Mouse (Mus musculus) erythroblast, embryonic 14.5 days (primary cell): ENCODE data around the gene Pi16. TPM values are rescaled to one million over a fixed set of nuclear protein-coding genes. Genes with fewer than 3 reads are reported as not detected.

Experiments used
- H3K27me3 ChIP-seq: 2 replicates; pipeline ENCODE4 v1.6.1; 2012; ENCODE audit warnings: inconsistent platforms; ENCODE audit not compliant: control insufficient read depth
- H3K36me3 ChIP-seq: 2 replicates; pipeline ENCODE4 v1.6.1; 2012; ENCODE audit warnings: mild to moderate bottlenecking, inconsistent platforms; ENCODE audit not compliant: control insufficient read depth
- H3K4me1 ChIP-seq: 2 replicates; pipeline ENCODE4 v1.6.1; 2012; ENCODE audit warnings: inconsistent platforms; ENCODE audit not compliant: control insufficient read depth
- H3K4me3 ChIP-seq: replicated peaks from 2 replicates; pipeline ENCODE3; 2012; ENCODE audit warnings: moderate library complexity, mild to moderate bottlenecking, inconsistent platforms
- H3K9me3 ChIP-seq: 2 replicates; pipeline ENCODE4 v1.6.1; 2012; ENCODE audit warnings: low read length, inconsistent platforms, mixed read lengths; ENCODE audit not compliant: control insufficient read depth
- GATA1 ChIP-seq: IDR thresholded peaks from 2 replicates; pipeline ENCODE4 v1.6.1; 2012; ENCODE audit warnings: low read length, inconsistent platforms, mixed read lengths
- TAL1 ChIP-seq: IDR thresholded peaks from 3 replicates; pipeline ENCODE4 v1.6.1; 2012; ENCODE audit warnings: low read length, inconsistent platforms, mixed read lengths
- polyA plus RNA-seq: library from polyadenylated mRNA; stranded (reverse); fragments of >175 nt; gene quantifications from 2 replicates; pipeline ENCODE4 v1.2.3, GENCODE M21; 2012

Pi16 gene
- polyA plus RNA-seq, 1 experiment = 0.03 TPM

GRCm38 (mm10) chr17:29301421-29301820 is 16.1 kb upstream of the Pi16 start:
- TF ChIP-seq TAL1 = no peak
- no peak for TF ChIP-seq GATA1
- Histone ChIP-seq H3K4me1 (peaks cover 2% of the 10 kb centered on the region), H3K4me3 (no peak overlapping the region), H3K27me3 (peaks cover 7% of the 10 kb centered on the region; the same call in 1 of the 2 replicates), H3K36me3 (peaks cover 53% of the 10 kb centered on the region), H3K9me3 (no peaks in the 10 kb centered on the region)

- Histone ChIP-seq H3K9me3 (no peaks in the 10 kb centered on the region), H3K27me3 (peaks cover 7% of the 10 kb centered on the region; the same call in 1 of the 2 replicates), H3K4me1 (peaks cover 2% of the 10 kb centered on the region), H3K36me3 (peaks cover 48% of the 10 kb centered on the region), H3K4me3 (no peak overlapping the region)
- TF ChIP-seq TAL1 = no peak
- TF ChIP-seq GATA1 = no peak
Measured at GRCm38 (mm10) chr17:29302149-29302548, 15.3 kb upstream of the Pi16 start.

- Histone ChIP-seq H3K27me3 (peaks cover 7% of the 10 kb centered on the region; the same call in 1 of the 2 replicates), H3K4me3 (no peak overlapping the region), H3K9me3 (no peaks in the 10 kb centered on the region), H3K36me3 (peaks cover 40% of the 10 kb centered on the region), H3K4me1 (peaks cover 2% of the 10 kb centered on the region)
- TF ChIP-seq GATA1 (no peak), TAL1 (no peak)
Measured at GRCm38 (mm10) chr17:29303087-29303486, 14.4 kb upstream of the Pi16 start.

GRCm38 (mm10) chr17:29303856-29304255 is 13.6 kb upstream of the Pi16 start:
- peaks cover 7% of the 10 kb centered on the region; the same call in 1 of the 2 replicates for H3K27me3 ChIP-seq
- H3K36me3 ChIP-seq = peaks cover 34% of the 10 kb centered on the region
- no peaks in the 10 kb centered on the region for H3K9me3 ChIP-seq
- no peak overlapping the region for H3K4me3 ChIP-seq
- no peak for TF ChIP-seq GATA1
- TF ChIP-seq TAL1 = no peak
- H3K4me1 ChIP-seq = peaks cover 2% of the 10 kb centered on the region

- TF ChIP-seq TAL1 = no peak
- no peak for TF ChIP-seq GATA1
- Histone ChIP-seq H3K36me3 (peaks cover 27% of the 10 kb centered on the region), H3K27me3 (peaks cover 7% of the 10 kb centered on the region; the same call in 1 of the 2 replicates), H3K4me3 (no peak overlapping the region), H3K4me1 (peaks cover 2% of the 10 kb centered on the region), H3K9me3 (no peaks in the 10 kb centered on the region)
Measured at GRCm38 (mm10) chr17:29304376-29305057, 13.0 kb upstream of the Pi16 start.

GRCm38 (mm10) chr17:29305058-29305806 is 12.2 kb upstream of the Pi16 start:
- Histone ChIP-seq H3K36me3 (peaks cover 20% of the 10 kb centered on the region), H3K27me3 (peaks cover 7% of the 10 kb centered on the region; the same call in 1 of the 2 replicates), H3K4me3 (no peak overlapping the region), H3K4me1 (peaks cover 2% of the 10 kb centered on the region), H3K9me3 (no peaks in the 10 kb centered on the region)
- no peak for TF ChIP-seq GATA1

- no peak overlapping the region for H3K4me3 ChIP-seq
- no peak for TF ChIP-seq TAL1
- TF ChIP-seq GATA1 = no peak
- H3K27me3 ChIP-seq = peaks cover 7% of the 10 kb centered on the region; the same call in 1 of the 2 replicates
- peaks cover 2% of the 10 kb centered on the region for H3K4me1 ChIP-seq
- H3K36me3 ChIP-seq = peaks cover 16% of the 10 kb centered on the region
- no peaks in the 10 kb centered on the region for H3K9me3 ChIP-seq
Measured at GRCm38 (mm10) chr17:29305871-29306270, 11.6 kb upstream of the Pi16 start.

- no peaks in the 10 kb centered on the region for H3K36me3 ChIP-seq
- no peaks in the 10 kb centered on the region; the same call in 1 of the 2 replicates for H3K4me1 ChIP-seq
- H3K27me3 ChIP-seq = peaks cover 5% of the 10 kb centered on the region; the same call in 1 of the 2 replicates
- TF ChIP-seq GATA1 = no peak
- TF ChIP-seq TAL1 = no peak
- H3K4me3 ChIP-seq = no peak overlapping the region
- H3K9me3 ChIP-seq = peaks cover 2% of the 10 kb centered on the region; the same call in 1 of the 2 replicates
Measured at GRCm38 (mm10) chr17:29310056-29310623, 7.3 kb upstream of the Pi16 start.

- TF ChIP-seq TAL1 (no peak), GATA1 (no peak)
- no peak overlapping the region for H3K4me3 ChIP-seq
- H3K27me3 ChIP-seq = no peaks in the 10 kb centered on the region
- H3K9me3 ChIP-seq = peaks cover 2% of the 10 kb centered on the region; the same call in 1 of the 2 replicates
- no peaks in the 10 kb centered on the region for H3K36me3 ChIP-seq
- H3K4me1 ChIP-seq = no peaks in the 10 kb centered on the region
Measured at GRCm38 (mm10) chr17:29311602-29312001, 5.9 kb upstream of the Pi16 start.
